Mouse (Mus musculus) ES-Bruce4 (cell line): Measurements from ENCODE around the gene Gfod1.

Experiments used
- CTCF ChIP-seq: IDR thresholded peaks from one replicate; pipeline ENCODE4 v1.8.1; 2011; ENCODE audit warnings: low read depth, low read length
- EP300 ChIP-seq: IDR thresholded peaks from 2 replicates; pipeline ENCODE4 v1.6.1; 2011; ENCODE audit warnings: low read depth, low read length; ENCODE audit not compliant: insufficient read depth
- POLR2A ChIP-seq: IDR thresholded peaks from one replicate; pipeline ENCODE4 v1.8.1; 2011; ENCODE audit warnings: low read length; ENCODE audit not compliant: insufficient read depth

- TF ChIP-seq CTCF (no peak), EP300 (no peak), POLR2A (no peak)
Measured at GRCm38 (mm10) chr13:43295684-43296083, 8.3 kb downstream of the Gfod1 start.
